Mouse (Mus musculus) cerebellum, adult 9-10 months (tissue): ENCODE data around the gene Ppp2r1b.

Source experiments
- DNase-seq: peaks from one replicate; pipeline ENCODE4 v3.0.0; 2022

Gene Ppp2r1b

GRCm38 (mm10) chr9:50873210-50873609 is 28.1 kb downstream of the Ppp2r1b start:
- DNase-seq = no peak

DNA sequence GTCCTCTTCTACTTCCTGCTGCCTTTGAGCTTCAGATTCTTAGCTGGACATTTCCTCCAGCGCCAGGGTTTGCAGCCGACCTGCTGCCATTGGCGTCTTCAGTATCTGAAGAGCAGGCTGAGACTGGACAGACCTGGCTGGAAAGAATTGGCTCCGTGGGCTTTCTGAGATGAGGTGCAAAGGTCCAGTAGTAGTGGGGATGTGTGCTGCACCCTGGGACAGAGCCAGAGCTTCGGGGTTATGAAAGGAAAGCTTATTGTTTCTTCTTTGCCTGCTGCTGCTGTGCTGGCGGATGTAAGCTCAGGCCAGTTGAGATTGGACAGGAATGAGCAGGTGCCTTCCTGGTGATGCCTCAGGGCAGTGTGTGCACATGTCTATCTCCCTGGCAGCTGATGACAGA is 28.9 kb downstream of the Ppp2r1b start:
- no peak for DNase-seq

GRCm38 (mm10) chr9:50875470-50875869 is 30.4 kb downstream of the Ppp2r1b start:
- DNase-seq = no peak

GRCm38 (mm10) chr9:50876287-50876686 is 31.2 kb downstream of the Ppp2r1b start:
- DNase-seq = no peak

DNA sequence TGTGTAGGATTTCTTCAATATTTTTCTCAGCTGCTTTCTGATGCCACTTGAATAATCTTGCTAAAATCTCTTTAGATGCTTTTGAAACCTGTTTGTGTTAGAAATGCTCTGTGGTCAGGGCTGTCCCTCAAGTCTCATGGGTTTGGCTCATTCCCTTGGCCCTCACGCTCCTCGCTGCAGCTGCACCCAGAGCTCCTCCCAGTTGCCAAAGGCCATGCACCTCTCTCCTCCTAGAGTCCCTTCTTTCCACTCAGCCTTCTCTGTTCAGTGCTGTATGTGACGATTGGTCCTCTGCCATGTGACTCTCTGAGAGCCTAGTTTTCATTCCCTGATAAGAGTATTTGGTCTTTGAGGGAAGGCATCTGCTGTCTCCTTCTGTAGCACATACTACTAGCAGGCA is 32.3 kb downstream of the Ppp2r1b start:
- no peak for DNase-seq

DNA sequence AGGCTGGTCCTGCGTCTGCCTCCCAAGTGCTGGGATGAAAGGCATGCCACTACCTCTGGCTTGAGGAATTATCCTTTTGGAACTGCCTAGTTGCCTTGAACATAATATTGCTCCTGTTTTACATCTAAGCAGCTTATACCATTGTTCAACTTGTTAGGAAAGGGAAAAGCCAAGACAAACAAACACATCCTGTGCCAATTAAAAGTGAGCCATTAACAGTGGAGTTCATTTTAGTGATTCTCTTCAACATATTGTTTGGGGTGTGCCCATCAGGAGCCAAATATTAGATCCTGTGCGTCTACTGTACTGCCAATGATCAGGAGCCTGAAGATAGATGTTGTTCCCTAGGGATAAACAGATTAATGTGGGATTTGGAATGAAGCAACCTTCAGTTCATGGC is 37.1 kb downstream of the Ppp2r1b start:
- DNase-seq = no peak

DNA sequence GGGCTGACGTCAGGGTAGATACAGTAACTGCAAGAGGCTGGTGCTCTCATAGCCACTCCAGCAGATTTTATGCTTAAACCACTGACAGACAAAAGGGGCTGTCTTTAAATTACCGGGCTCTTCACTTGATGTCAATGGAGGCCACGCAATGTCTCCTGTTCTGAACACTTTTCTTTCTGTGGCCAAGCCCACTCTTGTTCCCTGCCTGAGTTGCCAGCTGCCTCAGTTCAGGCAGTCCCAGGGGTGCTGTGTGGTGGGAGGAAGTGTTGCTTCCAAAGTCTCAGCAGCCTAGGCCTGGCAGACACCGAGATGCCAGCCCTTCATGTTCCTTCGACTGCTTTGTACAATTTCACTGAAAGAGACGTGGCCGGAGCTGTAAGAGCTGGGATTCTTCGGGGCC is 39.0 kb downstream of the Ppp2r1b start:
- DNase-seq = no peak

GRCm38 (mm10) chr9:50884741-50885599 is 39.9 kb downstream of the Ppp2r1b start:
- DNase-seq = no peak

DNA sequence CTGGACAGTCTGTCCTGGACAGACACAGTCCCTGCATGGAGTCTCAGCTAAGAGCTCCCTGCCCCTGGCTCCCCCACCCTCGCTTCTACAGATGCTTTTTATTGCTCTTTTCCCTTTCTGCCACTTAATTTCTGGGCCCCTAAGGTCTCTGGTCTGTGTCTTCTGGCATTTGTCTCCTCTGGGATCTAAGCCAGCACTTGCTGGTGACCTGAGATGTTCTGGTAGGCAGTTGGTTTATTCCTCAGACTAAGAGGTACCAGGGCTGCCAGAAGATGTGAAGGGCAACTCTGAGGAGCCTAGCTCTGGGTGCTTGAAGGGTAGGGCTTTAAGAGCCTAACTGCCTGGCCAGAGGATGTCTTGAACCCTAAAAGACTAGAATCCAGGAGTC is 40.5 kb downstream of the Ppp2r1b start:
- peak; percentile 72 for DNase-seq

GRCm38 (mm10) chr9:50886870-50887269 is 41.8 kb downstream of the Ppp2r1b start:
- no peak for DNase-seq

DNA sequence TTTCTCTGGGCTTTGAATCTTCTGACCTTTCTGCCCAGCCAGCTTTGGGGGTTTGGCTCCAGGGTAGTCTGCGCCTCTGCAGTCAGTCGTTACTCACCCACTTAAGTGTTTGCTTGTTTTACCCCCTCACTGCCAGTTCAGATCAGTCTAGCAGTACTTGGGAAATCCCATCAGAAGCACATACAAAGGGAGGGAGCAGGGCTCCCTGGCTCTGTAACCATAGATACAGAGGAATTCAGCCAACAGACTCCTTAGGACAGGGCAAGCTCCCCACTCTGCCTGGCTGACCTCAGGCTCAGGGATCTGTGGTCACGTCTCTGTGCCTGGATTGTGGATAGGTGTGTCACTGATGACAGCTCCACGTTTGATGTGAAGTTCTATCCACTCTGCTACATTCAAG is 42.2 kb downstream of the Ppp2r1b start:
- no peak for DNase-seq

DNA sequence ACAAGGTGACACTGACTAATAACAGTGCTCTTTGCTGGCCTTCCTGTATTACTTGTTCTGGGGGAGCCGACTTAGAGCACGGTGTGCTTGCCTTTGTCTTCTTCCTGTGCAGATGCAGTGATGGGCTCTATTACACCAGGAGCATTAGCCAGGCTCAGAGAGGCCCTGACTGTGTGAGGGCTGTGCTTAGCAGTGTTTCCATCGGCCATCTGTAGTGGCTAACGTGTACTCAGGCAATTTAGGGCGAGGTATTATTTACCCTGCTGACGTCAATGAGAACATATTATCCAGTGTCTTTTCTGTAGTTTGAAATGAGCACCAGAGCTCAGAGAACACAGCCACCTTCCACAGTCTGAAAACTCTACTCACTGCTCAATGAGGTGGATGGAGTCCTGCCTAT is 44.1 kb downstream of the Ppp2r1b start:
- no peak for DNase-seq

DNA sequence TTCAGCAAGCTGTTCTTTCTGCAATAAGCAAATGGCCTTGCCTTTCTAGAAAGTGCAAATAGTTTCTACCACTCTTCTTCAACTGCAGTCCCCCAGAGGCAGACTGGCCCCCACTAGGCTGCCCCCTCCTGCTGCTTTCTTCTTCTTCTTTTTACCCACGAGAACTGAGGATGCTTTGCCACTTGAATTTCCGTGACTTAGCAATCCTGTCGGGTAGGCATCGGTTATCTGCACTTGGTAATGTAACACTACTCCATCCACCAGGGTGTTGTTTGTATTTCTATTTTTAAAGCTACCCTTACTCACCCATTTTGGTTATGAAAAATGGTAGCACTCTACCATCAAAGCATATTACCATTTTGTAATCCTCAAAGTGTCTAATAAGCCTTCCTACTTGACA is 44.9 kb downstream of the Ppp2r1b start:
- no peak for DNase-seq

- no peak for DNase-seq
These were observed 45.5 kb downstream of the Ppp2r1b start for GRCm38 (mm10) chr9:50890494-50891090.

GRCm38 (mm10) chr9:50893665-50894064 is 48.6 kb downstream of the Ppp2r1b start:
- peak; percentile 95 for DNase-seq

DNA sequence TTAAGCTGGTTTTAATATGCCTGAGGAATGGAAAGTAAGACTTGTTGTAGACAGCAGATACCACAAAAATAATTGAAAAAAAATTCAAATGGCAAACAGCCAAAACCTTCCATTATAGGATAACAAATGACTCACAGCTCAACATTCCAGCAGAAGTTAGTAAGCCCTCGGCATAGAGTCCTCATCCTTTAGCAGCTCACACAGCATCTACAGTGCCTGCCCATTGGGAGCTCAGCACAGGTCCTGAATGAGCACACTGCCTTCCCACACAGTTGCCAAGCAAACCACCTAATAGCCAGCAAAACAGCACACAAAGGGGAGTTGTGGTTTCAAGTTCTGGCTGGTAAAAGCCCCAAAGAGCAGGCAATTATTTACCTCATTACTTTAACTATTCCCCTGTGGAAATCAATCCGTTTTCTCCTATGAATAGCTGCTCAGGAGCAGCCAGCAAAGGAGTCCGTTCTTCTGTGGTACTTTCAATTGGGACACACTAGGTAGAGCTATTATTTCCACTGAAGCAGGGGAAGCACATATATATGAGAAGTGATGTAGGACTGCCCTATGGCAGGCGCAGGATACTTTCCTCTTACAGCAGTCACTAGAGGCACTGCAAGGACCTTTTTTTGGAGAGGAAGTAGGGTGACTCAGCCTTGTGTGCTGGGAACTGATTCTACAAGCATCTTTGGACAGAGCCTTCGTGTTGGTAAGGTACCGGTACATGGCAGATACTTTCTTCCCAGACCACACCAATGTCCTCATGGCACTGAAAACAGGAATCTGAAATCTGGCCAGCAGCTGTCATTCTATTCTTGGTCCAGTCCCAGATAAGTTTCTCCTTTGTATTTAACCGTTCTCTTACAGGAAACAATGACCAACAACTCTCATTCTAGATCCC is 55.2 kb downstream of the Ppp2r1b start:
- no peak for DNase-seq

DNA sequence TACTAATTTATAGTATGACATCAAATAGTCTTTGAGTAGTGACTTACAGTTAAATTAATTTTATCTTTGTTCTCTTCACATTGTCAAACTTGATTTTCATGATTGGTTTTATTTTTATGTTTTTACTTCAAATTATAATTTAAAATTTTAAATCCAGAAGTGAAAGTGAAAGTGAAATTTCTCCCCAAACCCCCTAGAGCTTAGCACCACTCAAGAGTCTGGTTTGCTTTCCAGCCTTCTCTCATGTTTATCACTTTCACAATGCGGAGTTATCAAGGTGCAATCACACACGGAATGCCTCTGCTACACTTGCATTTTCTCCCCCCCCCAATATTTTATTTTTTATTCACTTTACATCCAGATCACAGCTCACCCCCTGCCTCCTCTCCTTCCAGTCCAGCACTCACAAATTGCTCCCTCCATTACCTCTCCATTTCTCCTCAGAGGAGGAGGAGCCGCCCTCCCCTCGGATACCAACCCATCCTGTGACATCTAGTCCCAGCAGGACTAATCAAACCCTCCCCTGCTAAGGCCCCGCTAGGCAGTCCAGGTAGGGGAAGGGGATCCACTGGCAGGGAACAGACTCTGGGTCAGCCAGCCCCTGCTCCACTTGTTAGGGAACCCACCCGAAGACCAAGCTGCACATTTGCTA is 59.2 kb downstream of the Ppp2r1b start:
- DNase-seq = no peak

DNA sequence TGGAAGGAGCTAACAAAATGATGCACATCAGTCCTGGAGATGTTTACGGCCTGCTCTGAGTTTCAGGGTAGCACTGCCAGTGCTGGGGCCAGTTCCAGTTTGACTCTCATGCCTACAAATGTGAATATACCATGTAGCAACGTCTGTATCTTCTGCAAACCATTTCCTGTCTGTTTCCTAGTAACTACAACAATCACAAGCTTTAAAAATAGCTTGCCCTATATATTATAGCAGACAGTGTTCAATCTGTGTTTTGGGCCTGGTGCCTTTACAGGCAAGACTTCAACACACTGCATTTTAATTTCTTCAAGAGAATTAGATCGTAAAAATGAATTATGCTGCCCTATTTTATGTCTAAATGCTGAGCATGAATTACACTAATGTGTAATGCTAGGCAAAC is 60.2 kb downstream of the Ppp2r1b start:
- DNase-seq = no peak

GRCm38 (mm10) chr9:50911861-50912515 is 66.9 kb downstream of the Ppp2r1b start:
- DNase-seq = no peak

GRCm38 (mm10) chr9:50918131-50918530 is 73.0 kb downstream of the Ppp2r1b start:
- DNase-seq = no peak

- no peak for DNase-seq
These were observed 74.5 kb downstream of the Ppp2r1b start for GRCm38 (mm10) chr9:50919554-50919953.
